Mouse (Mus musculus) megakaryocyte progenitor cell, adult 5-6 weeks (primary cell): ENCODE data around the gene Ccdc174. TPM values are rescaled to one million over a fixed set of nuclear protein-coding genes. Genes with fewer than 3 reads are reported as not detected.
A peak's percentile ranks its signal among the peaks of the same experiment; 100 is the strongest.
"Not testable (repeated sequence)": the region's sequence is repeated elsewhere in the genome, so short reads cannot be mapped to it uniquely, and the experiment has no call there.

Source experiments
- ATAC-seq: replicated peaks from 2 replicates; pipeline ENCODE4 v1.8.0; 2016; ENCODE audit warnings: mild to moderate bottlenecking, moderate TSS enrichment, inconsistent platforms; ENCODE audit not compliant: poor library complexity
- total RNA-seq, 2 experiments: library from RNA; stranded (forward) in 1 of 2; stranded (reverse) in 1 of 2; fragments of 157-497, 149-512 nt in 1 of 2; fragments of 200-1000 nt in 1 of 2; gene quantifications; 2 replicates each; pipeline versions ENCODE4 v1.2.3 to v1.2.4; 2015 to 2017

Gene Ccdc174
- total RNA-seq (2015) (35.5 and 36.3 TPM in 2 replicates), total RNA-seq (2017) (38.0 and 54.6 TPM in 2 replicates)

DNA sequence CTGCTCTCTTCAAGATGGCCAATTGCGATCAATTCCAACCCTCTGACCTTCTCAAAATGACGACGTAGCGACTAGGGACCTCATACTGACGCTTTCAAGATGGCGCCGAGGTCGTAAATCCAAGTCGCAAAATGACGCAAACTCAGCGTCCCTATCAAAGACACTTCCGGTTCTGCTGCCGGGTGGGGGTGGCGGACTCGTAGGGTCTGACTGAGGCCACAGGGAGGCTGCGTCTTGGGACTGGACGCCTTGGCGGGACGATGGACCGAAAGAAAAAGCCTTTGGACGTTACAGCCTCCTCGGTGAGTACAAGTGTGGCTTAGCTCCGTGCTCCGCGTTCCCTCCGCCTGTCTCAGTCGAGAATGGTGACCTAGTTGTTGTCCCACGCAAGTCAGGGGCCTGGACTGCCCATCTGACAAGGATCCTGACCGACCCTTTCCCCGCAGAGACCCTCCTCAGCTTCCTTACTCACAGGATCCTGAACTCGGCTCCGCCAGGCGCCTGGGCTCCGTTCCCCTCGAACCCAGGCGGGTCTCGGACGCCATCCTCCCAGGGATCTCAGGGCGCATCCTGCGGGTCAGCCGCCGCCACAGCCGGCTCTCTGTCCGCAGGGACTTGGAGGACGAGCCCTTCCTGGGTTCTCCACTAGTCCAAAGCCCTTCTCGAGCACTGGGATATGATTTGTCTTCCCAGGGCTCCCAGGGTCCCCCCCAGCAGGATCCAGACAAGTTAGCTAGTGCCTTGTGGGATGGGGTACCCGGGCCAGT lies at the start of gene Ccdc174:
TSS of gene Ccdc174 (plus strand) at position 169 of the 767 bp plus-strand sequence.
- ATAC-seq, result peak; percentile 99

DNA sequence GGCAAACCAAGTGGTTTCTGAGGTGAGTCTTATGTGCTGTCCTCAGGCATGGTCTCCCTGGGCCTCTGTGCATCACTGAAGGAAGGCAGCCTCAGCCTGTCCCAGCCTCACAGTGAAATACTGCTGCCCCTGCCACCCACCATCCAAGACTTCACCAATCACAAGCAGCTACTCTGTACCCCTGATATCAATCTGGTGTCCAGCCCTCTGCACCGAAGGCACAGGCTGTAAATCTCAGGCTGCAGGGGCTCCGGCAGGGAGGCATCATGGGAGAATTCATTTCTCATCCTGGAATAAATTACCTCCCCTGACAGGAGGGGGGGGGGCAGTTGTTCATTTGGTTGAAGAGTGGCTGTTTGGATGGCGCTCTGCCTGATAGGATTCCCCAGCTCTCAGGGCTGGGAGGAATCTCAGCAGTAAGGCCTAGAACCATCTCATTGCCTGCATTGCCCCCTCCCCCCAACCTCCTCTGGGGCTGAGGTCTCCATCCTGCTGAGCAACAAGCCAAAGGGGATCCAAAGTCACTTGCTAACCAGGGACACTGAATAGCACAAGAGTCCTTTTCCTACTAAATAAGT lies 44.9 kb upstream of the Ccdc174 start:
- no peak for ATAC-seq

GRCm38 (mm10) chr6:91839010-91839871 lies 38.6 kb upstream of the Ccdc174 start:
- peak; percentile 80 for ATAC-seq

- ATAC-seq, result no peak
These were observed 34.8 kb upstream of the Ccdc174 start for GRCm38 (mm10) chr6:91842897-91843627.

DNA sequence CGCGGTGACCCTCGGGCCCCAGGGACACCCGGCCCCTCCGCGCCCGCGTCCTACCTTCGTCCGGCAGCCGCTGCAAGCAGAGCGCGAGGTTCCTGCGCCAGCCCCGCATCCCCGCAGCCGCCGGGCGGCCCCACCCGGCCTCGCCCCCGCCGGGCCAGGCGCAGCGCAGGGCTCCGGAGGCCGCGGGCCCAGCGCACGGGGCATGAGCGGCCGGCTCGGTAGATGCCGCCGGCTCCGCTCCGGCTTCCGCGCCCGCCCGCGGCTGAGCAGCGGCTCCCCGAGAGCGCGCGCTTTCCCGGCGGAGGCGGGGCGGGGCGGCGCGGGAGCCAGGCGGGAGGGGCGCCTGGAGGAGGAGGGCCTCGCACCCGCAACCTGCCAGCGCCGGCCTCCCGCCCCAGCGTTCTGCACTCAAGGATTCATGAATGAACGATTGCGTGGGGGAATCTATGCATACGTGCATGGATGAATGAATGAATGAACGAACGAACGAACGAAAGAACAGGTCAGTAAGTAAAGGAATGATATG lies 34.2 kb upstream of the Ccdc174 start:
- ATAC-seq, result no peak

DNA sequence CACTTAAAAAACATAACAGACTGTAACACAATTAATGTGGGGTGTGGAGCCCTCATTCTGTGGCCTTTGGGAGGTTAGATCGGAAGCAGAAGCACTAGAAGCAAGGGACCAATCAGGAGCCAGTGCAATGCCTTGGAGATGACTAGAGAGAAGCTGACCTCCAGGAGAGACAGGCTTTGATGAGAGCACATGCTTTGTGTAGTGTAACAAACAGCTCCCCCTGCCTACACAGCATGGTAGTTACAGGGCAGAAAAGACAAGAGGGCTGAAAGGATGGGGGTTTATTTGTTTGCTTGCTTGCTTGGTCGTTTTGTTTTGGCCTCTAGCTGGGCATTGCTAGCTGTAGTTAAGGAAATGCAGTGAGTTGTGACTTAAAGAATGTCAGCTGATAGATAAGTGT lies 25.3 kb upstream of the Ccdc174 start:
- ATAC-seq, result peak; percentile 83

GRCm38 (mm10) chr6:91858339-91858738 lies 19.5 kb upstream of the Ccdc174 start:
- ATAC-seq, result no peak

DNA sequence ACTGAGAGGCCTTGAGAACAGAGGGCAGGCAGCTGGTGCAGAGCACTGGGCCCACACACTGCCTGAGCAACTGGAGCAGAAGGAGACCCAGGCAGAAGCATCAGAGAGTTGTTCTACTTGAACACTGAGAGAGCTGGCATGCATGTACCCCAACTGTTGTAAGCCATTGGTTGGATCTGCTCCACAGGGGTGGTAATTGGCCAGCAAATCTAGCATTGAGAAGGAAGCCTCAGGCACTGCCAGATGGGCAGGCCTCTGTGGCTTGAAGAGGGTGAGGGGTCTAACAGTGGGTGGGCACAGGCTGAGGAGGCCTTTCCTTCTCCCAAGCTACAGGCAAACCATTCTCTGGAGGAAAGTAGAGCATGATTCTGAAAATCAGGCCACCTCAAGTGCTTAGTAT lies 15.0 kb upstream of the Ccdc174 start:
- ATAC-seq, result no peak

DNA sequence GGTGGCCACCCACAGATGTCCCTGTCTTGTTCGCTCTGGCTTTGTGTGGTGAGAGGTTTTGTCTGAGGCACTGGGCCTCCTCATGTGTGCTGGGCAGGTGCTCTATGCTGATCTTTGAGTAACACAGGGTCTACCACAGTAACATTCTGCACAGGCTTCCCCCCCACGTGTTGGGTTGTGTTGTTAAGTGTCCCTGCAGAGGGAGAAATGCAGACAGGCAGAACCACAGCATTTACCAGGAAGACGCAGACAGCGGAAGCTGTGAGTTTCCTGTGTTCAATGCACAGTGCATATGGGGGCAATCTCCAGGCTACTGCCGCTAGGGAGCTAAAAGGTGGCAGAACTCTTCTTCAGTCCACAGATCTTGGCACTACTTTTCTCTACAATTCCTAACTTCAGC lies 13.3 kb upstream of the Ccdc174 start:
- ATAC-seq, result no peak

GRCm38 (mm10) chr6:91865601-91866000 lies 12.3 kb upstream of the Ccdc174 start:
- ATAC-seq, result no peak

- no peak for ATAC-seq
These were observed 9.8 kb upstream of the Ccdc174 start for GRCm38 (mm10) chr6:91868091-91868490.

GRCm38 (mm10) chr6:91872781-91873180 lies 5.1 kb upstream of the Ccdc174 start:
- no peak for ATAC-seq

DNA sequence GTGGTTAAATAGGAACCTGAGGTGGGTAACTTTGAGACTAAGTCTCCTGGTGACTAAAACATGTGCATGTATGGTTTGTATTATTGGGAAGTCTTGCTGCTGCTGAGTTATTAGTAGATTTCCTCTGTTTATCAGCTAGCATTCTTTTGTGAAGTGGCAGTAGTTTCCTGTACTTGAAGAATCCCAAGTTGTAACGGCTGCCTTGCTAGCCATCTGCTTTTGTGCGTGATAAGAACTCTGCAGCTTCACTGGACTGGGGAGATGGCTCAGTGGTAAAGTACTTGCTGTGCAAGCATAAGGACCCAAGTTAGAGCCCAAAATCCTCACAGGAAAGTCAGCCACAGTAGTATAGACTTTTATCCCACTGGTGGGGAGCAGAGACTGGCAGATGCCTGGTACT lies 6.0 kb downstream of the Ccdc174 start:
- peak; percentile 65 for ATAC-seq

GRCm38 (mm10) chr6:91889255-91889906 lies 11.5 kb downstream of the Ccdc174 start:
- ATAC-seq, result no peak

- no peak for ATAC-seq
These were observed 12.8 kb downstream of the Ccdc174 start for GRCm38 (mm10) chr6:91890615-91891014.

DNA sequence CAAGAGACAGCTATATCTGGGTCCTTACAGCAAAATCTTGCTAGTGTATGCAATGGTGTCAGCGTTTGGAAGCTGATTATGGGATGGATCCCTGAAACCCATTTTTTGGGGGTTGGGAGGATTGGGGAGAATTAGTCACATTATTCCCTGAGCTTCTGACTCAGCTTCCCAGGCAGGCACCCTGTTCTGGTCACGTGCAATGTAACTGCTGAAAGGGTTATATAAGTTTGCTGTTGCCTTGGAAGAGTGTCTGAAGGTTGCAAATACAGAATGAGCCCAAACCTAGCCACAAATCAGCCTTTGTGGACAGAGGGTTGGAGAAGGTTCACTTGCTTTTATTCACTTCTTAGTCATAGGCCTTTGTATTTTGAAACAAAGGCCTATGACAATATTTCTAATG lies 13.9 kb downstream of the Ccdc174 start:
- no peak for ATAC-seq

- ATAC-seq, result no peak
These were observed 18.9 kb downstream of the Ccdc174 start for GRCm38 (mm10) chr6:91896783-91897182.

DNA sequence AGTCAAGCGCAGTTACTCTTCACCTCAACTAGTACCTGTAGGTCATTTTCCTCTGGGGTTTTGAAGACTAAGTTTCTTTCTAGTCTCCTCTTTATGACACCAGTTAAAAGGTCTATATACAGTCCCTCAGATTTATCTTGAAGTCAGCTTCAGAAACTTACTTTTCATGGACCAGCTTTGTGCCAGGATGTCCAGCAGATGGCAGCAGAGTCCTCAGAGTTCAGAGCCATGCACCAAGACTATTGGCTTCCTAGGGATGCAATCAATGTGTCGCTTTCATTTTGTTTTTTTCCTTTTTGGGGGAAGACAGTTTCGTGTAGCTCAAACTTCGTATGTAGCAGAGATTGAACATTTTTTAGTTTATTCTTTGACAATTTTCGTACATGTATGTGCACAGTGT lies 23.7 kb downstream of the Ccdc174 start:
- ATAC-seq, result peak; percentile 95

GRCm38 (mm10) chr6:91902509-91902908 lies 24.7 kb downstream of the Ccdc174 start, which contains the start of gene 4930590J08Rik:
TSS of gene 4930590J08Rik (plus strand) at chr6:91902809.
- ATAC-seq, result not testable (repeated sequence)

GRCm38 (mm10) chr6:91914011-91914410 lies 36.2 kb downstream of the Ccdc174 start:
- no peak for ATAC-seq
